Mouse (Mus musculus) naive thymus-derived CD4-positive, alpha-beta T cell, adult 2 months (primary cell): ENCODE results near the gene Ttc29.

ENCODE experiments used
- DNase-seq: peaks from one replicate; pipeline ENCODE4 v3.0.0-alpha.2; 2011; ENCODE audit warnings: low read depth

Gene Ttc29

GRCm38 (mm10) chr8:78278598-78278997 is 65.5 kb downstream of the Ttc29 start:
- no peak for DNase-seq

GRCm38 (mm10) chr8:78284805-78285204 is 71.7 kb downstream of the Ttc29 start:
- no peak for DNase-seq

GRCm38 (mm10) chr8:78285366-78285765 is 72.3 kb downstream of the Ttc29 start:
- DNase-seq = no peak

GRCm38 (mm10) chr8:78289374-78289971 is 76.4 kb downstream of the Ttc29 start:
- no peak for DNase-seq

GRCm38 (mm10) chr8:78290274-78290673 is 77.2 kb downstream of the Ttc29 start:
- DNase-seq = no peak

- DNase-seq = no peak
Observed at GRCm38 (mm10) chr8:78295494-78295893, 82.4 kb downstream of the Ttc29 start.

GRCm38 (mm10) chr8:78303579-78303978 is 90.5 kb downstream of the Ttc29 start:
- DNase-seq = no peak

- no peak for DNase-seq
Observed at GRCm38 (mm10) chr8:78306604-78307003, 93.5 kb downstream of the Ttc29 start.

- DNase-seq = no peak
Observed at GRCm38 (mm10) chr8:78307131-78307530, 94.0 kb downstream of the Ttc29 start.

GRCm38 (mm10) chr8:78309539-78309938 is 96.4 kb downstream of the Ttc29 start:
- DNase-seq = no peak

GRCm38 (mm10) chr8:78315576-78315975 is 102.5 kb downstream of the Ttc29 start:
- no peak for DNase-seq

- DNase-seq = no peak
Observed at GRCm38 (mm10) chr8:78317666-78318065, 104.6 kb downstream of the Ttc29 start.

GRCm38 (mm10) chr8:78323391-78323790 is 110.3 kb downstream of the Ttc29 start:
- DNase-seq = no peak

GRCm38 (mm10) chr8:78340689-78341529 is 127.8 kb downstream of the Ttc29 start:
- DNase-seq = no peak

GRCm38 (mm10) chr8:78342151-78342550 is 129.1 kb downstream of the Ttc29 start:
- DNase-seq = no peak

GRCm38 (mm10) chr8:78344006-78344405 is 130.9 kb downstream of the Ttc29 start:
- DNase-seq = no peak

- no peak for DNase-seq
Observed at GRCm38 (mm10) chr8:78345705-78346104, 132.6 kb downstream of the Ttc29 start.

- no peak for DNase-seq
Observed at GRCm38 (mm10) chr8:78346131-78346621, 133.1 kb downstream of the Ttc29 start.

GRCm38 (mm10) chr8:78353902-78354301 is 140.8 kb downstream of the Ttc29 start:
- DNase-seq = no peak

- DNase-seq = no peak
Observed at GRCm38 (mm10) chr8:78354801-78355200, 141.7 kb downstream of the Ttc29 start.

- DNase-seq = no peak
Observed at GRCm38 (mm10) chr8:78390756-78391155, 177.7 kb downstream of the Ttc29 start.

- DNase-seq = no peak
Observed at GRCm38 (mm10) chr8:78419272-78419671, 206.2 kb downstream of the Ttc29 start.

GRCm38 (mm10) chr8:78420101-78420503 is 207.0 kb downstream of the Ttc29 start:
- DNase-seq = no peak
